Mouse (Mus musculus): ENCODE results near the gene Abca1.

Gene Abca1

GRCm38 (mm10) chr4:53149644-53150043 lies 10.1 kb downstream of the Abca1 start:
- DNase-seq (ENCODE audit: low spot score): no peak

DNA sequence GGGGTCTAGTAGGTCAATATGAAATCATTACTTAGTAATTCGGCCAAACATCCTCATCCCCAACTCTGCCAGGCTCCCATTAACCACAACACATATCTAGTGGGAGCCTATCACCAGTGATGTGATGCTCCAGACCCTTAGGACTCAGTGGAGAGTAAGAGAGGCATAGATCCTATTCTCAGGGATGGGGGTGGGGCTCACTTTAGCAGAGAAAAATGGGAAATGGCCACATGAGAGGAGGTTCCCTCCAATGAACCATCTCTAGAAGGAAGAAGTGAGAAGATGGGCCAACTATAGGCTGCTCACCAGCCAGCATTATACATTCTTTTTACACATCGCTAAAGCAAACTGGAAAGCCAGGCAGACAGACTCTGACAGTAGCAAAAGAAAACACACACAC lies 10.9 kb downstream of the Abca1 start:
- no peak for DNase-seq (ENCODE audit: low spot score)

DNA sequence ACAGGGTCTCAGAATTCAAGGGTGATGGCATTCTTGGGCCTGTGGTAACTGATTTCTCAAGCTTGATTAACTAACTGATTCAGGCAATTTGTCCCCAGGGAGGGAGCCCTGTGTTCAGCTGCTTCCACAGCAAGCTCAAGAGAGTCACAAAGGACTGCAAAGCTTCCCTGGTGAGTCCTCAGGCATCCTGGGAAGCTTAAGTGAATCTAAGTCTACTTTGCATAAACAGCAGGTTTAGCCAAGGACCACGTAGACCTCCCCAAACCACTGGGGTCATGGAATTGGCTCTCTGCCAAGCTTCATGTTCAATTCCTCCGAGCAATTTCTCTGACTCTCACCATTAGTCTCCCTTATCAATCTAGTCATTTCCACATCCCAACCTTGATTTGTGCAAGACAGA lies 12.2 kb downstream of the Abca1 start:
- DNase-seq (ENCODE audit: low spot score): no peak

DNA sequence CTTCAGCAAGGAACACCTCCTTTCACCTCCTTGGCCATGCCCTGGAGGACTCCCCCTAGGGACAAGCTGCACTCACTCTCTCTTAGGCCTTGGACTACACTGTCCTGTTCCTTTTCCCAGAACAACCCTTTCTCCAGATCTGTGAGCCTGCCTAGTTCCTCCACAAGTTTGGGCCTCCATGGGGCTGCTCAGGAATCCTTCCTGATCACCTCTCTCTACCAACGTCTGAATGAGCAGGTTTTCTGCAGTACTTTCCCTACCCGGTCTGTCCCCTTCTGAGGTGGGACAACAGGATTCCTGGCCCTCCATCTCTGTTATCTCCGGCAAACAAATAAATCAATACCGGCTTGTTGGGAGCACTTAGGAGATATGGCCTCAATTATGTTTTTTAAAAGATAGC lies 12.6 kb downstream of the Abca1 start:
- DNase-seq (ENCODE audit: low spot score): no peak

- no peak for DNase-seq (ENCODE audit: low spot score)
These were observed 13.3 kb downstream of the Abca1 start for GRCm38 (mm10) chr4:53146227-53146949.

DNA sequence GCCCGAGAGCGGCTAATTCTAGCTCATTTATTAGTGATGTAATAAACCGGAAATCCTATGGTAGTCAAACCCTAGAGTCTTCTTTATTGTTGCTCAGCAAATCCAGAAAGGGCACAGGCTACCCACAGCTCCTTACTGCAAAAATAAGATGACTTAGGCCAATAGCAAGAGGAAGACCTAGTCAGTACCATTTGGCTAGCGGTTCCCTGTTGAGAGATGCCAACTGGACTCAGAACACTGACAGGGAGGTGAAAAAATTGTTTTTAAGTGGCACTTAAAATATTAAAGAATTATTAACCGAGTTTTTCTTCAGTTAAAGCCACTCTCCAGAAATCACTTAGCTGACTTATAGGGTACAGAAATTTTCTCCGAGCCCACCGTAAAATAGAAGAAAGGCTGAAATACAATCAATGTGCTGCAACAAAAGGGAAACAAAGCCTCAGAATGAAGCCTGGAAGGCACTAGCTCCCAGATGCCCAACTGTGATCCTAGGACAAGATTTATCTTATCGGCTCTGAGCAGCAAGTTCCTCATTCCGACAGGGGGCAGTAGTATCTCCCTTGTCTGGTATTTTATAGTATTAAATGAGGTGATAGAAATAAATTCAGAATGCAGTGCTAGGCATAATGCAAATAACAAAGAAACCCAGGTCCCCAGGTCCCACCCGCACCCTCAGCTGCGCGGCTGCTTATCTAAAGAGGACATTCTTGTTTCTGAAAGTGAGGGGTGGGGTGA lies 14.1 kb downstream of the Abca1 start:
- DNase-seq (ENCODE audit: low spot score): no peak

DNA sequence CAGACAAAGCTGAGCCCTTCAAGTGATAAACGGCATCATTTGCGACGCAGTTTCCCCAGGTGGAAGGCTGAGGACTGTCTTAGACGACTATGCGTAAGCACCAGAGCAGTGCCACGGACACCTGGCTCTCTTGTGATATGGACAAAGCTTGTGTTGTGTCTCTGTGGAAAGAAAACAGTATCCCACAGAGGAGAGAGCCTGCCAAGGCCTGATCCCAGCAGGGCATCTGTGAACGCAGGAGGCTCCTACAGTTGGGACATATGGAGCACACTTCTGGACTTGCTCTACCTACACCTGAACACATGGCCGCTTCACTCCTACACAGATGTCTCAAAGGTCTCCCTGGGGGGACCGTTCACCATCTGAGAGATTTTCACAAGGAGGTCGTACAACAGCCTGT lies 15.1 kb downstream of the Abca1 start:
- DNase-seq (ENCODE audit: low spot score): no peak

DNA sequence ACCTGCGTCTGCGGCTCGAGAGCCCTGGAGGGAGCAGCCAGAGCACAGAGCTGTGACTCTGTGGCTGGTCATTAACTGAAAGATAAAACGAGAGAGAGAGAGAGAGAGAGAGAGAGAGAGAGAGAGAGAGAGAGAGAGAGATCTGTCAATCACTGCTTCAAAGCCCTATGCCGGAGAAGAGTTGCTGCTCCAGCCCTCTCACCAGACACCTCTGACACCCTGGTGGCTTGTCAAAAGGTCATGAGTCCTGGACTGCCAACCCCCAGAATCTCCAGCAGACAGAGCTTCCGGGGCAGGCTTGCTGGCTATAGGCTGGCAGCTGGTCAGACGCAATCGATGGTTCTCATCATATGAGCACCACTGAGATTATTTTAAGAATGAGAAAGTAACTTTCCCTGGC lies 15.7 kb downstream of the Abca1 start:
- peak; percentile 70 for DNase-seq (ENCODE audit: low spot score)

DNA sequence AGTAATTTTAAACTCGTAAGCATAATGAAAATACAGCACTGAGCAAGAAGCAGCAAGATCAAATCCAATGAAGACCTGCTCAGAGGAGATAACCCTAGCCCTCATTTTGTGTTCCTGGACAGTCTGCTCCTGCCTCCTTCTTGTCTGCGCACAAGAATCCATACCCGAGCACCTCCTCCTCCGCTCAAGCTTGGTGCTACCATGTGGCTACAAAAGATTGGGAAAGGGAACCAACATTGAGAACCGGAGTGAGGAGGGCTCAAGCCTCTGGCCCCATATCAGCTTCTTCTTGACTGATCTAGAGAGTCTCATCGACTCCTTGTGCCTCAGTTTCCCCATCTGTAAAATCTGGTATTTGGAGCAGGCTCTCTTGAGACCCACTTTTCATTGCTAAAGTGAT lies 19.0 kb downstream of the Abca1 start:
- DNase-seq (ENCODE audit: low spot score): no peak

- DNase-seq (ENCODE audit: low spot score): peak; percentile 79
These were observed 20.2 kb downstream of the Abca1 start for GRCm38 (mm10) chr4:53139495-53139894.

DNA sequence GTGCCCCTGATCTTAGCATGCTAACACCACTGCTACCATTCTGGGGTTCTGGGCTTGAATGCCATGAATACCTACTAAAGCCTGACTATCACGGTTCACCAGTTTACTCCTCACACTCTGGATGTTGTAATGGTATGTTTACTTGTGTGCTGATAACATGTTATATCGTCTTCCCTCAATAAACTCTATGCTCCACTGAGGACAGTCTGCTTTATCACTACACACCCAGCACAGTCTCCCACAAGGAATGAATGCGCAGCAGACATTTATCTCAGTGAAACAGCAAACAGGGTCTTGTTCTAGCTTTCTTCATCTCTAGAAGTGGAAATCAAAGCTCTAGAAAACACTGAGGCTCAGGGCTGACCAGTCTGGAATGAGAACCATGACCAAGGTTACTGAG lies 20.7 kb downstream of the Abca1 start:
- DNase-seq (ENCODE audit: low spot score): no peak

GRCm38 (mm10) chr4:53137087-53137486 lies 22.6 kb downstream of the Abca1 start:
- DNase-seq (ENCODE audit: low spot score): no peak

- no peak for DNase-seq (ENCODE audit: low spot score)
These were observed 24.9 kb downstream of the Abca1 start for GRCm38 (mm10) chr4:53134816-53135215.

- DNase-seq (ENCODE audit: low spot score): no peak
These were observed 25.7 kb downstream of the Abca1 start for GRCm38 (mm10) chr4:53133995-53134394.

- DNase-seq (ENCODE audit: low spot score): no peak
These were observed 28.2 kb downstream of the Abca1 start for GRCm38 (mm10) chr4:53131538-53131937.

GRCm38 (mm10) chr4:53130622-53131517 lies 28.8 kb downstream of the Abca1 start:
- peak; percentile 79 for DNase-seq (ENCODE audit: low spot score)

- no peak for DNase-seq (ENCODE audit: low spot score)
These were observed 29.9 kb downstream of the Abca1 start for GRCm38 (mm10) chr4:53129716-53130301.

- DNase-seq (ENCODE audit: low spot score): no peak
These were observed 32.4 kb downstream of the Abca1 start for GRCm38 (mm10) chr4:53127266-53127665.

DNA sequence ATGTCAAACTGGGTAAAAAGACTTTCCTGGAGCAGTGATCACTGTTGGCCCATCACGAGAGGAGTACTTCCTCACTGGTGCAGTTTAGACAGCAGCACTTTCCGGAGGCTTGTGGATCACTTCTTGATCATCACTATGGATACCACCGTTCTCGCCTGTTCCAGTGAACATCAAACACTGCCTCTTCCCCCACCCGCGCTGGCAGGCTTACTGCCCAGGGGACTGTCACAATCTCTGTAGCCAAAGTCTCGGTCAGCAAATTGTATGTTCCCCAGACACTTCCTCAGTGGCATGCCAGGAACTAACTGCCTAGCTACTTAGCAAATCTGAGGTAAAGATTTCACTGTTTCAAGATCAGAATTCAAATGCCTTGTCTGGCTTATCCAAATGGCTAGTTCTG lies 32.9 kb downstream of the Abca1 start:
- no peak for DNase-seq (ENCODE audit: low spot score)

- no peak for DNase-seq (ENCODE audit: low spot score)
These were observed 34.7 kb downstream of the Abca1 start for GRCm38 (mm10) chr4:53124837-53125490.

DNA sequence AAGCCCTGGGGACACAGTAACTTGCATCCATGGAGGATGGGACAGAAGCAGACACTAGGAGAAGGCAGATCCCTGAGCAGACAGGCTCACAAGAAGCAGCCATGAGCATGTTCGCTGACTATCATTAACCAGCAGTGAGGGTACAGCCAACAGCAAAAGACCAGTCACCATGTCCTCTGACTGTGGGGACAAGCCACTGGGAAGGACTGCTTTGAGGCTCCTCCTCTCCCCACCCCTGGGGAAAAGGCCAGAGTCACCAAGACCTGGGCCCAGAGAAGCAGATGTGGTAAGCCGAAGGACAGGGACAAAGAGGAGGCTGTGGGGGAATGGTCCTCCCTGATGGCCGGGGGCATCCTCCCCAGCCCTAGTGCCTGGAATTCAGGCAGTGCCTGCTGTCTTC lies 37.4 kb downstream of the Abca1 start:
- DNase-seq (ENCODE audit: low spot score): no peak

All from yolk sac, embryonic 10.5 days (tissue).